Mouse (Mus musculus) heart, adult 2 months (tissue): ENCODE measurements around the gene Fbln1.

Source experiments
- CTCF ChIP-seq: fragments of 200-600 bp; IDR thresholded peaks from 2 replicates; pipeline ENCODE4 v1.8.1; 2022; ENCODE audit warnings: antibody characterized with exemption, mild to moderate bottlenecking, moderate library complexity
- EP300 ChIP-seq: fragments of 200-500 bp; IDR thresholded peaks from 2 replicates; pipeline ENCODE4 v1.6.1; 2011; ENCODE audit warnings: low read depth, low read length, control low read depth; ENCODE audit not compliant: insufficient read depth
- POLR2A ChIP-seq: fragments of 200-500 bp; IDR thresholded peaks from 2 replicates; pipeline ENCODE4 v1.6.1; 2011; ENCODE audit warnings: mild to moderate bottlenecking, low read depth, low read length, control low read depth; ENCODE audit not compliant: insufficient read depth

- no peak for TF ChIP-seq POLR2A
- TF ChIP-seq CTCF = no peak
- TF ChIP-seq EP300 = no peak
Observed at GRCm38 (mm10) chr15:85211101-85211760, 5.5 kb downstream of the Fbln1 start.
